Mouse (Mus musculus) gastrocnemius, postnatal 36 days (tissue): Measurements from ENCODE around the gene Exosc2. TPM values are rescaled to one million over a fixed set of nuclear protein-coding genes. Genes with fewer than 3 reads are reported as not detected.

ENCODE experiments used
- DNase-seq, 2 experiments: peaks; one replicate each; pipeline ENCODE4 v3.0.0; 2022
- intact Hi-C: fragments of 180-260 bp; cut with DNase I; formaldehyde crosslinking; loops from one replicate; pipeline ENCODE4 v1.15.1; 2025
- long read RNA-seq, 2 experiments: library from polyadenylated mRNA; stranded (forward); transcript quantifications; one replicate each; pipeline ENCODE4 v2.0.0; 2021
- total RNA-seq, 2 experiments: library from RNA; stranded (reverse); gene quantifications; 2 replicates each; pipeline ENCODE4 v1.2.3; 2021

Gene Exosc2
- total RNA-seq: 1 to 10 TPM; 6.1 to 7.5 TPM
- long read RNA-seq, experiment 1, partial matches to known transcripts: 0 of 10 reads
- long read RNA-seq, experiment 1, other reads (novel, unspliced or antisense): 6 of 10 reads
- long read RNA-seq, experiment 2, transcript Exosc2-201 (9 exons, 1,686 nt): major isoform, 8 of 13 reads
- long read RNA-seq, experiment 2, partial matches to known transcripts: 0 of 13 reads
- long read RNA-seq, experiment 2, other reads (novel, unspliced or antisense): 5 of 13 reads

GRCm38 (mm10) chr2:31670551-31671035 is at the start of gene Exosc2:
Gene Exosc2 (plus strand): TSS chr2:31670715.
- DNase-seq: peak; percentile 84 to 86
- intact Hi-C loops: no loop called here

GRCm38 (mm10) chr2:31633531-31633930 is 37.0 kb upstream of the Exosc2 start:
- DNase-seq: no peak
- intact Hi-C loops: no loop called here

DNA sequence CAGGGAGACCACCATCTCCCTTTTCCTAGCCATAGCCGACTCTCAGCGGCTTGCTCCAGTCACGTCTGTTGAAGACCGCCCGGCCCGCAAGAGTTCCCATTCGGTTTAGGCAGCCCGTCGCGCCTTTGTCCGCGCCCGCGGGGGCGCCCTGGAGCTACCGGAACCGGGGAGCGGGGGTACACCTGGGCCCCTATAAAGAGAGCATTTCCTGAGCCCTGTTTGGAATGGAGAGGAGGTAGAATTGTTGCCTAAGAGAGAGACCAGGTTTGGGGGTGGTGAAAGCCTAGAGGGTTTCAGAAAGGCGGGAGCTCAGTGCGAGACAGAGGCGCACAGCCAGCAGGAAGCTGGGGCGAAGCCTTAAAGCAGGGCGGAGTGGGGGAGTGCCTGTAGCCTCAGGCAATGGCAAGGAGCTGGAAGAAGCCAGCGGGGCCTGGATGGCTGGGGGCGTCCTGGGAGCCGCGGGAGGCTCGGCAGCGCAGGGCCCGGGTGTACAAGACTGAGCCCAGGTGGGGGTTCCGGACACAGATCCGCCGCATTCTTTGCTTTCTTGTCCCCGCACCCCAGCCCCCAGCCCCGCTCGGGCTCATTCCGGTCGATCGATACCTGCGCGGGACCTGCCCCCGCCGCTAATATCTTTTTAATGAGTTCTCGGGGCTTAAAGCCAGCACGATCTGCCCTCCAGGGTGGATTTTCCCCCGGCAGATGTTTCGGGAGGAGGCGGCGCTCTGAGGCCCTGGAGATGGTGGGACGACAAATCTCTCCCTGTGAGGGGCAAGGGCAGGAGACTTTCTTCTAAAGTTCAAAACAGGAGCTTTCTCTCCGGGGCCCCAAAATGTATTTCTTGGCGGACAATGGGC is 35.0 kb upstream of the Exosc2 start:
- intact Hi-C loops: loop anchor here (1.0 kb wide), 1 partner anchor 45 kb away; no protein-coding TSS in a partner anchor
- DNase-seq: no peak

DNA sequence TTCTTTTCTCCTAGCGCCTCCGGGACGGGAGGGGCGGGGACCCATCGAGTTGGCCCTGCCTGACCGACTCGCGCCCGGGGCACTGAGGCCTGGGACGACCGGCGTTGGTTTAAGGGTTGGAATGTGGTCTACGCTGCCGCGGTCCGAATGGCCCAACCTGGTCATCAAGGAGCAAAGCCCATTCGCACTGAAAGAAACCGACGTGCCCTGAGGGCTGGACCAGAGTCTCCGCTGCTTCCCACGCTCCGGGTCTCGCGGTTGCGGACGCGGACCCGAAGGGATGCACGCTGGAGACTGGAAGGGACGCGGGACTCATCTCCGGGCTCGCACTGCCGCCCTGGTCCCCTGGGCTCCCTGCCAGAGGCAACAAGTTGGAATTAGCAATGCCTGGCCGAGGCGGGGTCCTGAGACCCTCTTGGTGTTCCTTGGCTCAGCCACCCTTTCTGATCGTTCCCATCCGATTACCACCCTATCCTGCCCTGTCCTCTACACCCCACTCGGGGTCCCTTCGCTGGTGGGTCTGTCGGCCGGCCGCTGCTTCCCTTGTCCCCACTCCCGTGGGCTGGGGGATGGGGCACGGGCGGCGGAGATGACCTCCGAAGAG is 34.3 kb upstream of the Exosc2 start:
- DNase-seq: no peak
- intact Hi-C loops: loop anchor here (1.0 kb wide), 1 partner anchor 44 kb away; no protein-coding TSS in a partner anchor

GRCm38 (mm10) chr2:31636742-31637141 is 33.8 kb upstream of the Exosc2 start:
- DNase-seq: no peak
- intact Hi-C loops: loop anchor here (1.0 kb wide), 1 partner anchor 44 kb away; no protein-coding TSS in a partner anchor

DNA sequence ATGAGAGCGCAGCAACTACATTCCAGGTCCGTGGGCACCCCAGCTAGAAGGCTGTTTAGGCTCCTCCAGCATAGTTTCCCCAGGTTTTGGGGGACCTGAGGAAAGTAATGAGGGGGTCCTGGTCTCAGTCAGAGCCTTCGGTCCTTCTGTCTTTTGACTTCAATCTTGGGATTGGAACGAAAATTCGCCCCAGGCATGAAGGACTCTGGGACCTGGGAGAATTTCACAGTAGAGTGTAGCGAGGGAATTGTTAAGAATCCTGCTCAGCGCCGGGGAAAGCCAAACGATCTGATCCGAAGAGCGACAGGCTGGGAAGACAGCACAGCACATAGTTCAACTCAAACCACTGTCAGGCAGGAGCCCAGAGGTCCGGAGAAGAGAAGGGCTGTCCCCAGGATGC is 33.2 kb upstream of the Exosc2 start:
- no peak for DNase-seq
- intact Hi-C loops: no loop called here

DNA sequence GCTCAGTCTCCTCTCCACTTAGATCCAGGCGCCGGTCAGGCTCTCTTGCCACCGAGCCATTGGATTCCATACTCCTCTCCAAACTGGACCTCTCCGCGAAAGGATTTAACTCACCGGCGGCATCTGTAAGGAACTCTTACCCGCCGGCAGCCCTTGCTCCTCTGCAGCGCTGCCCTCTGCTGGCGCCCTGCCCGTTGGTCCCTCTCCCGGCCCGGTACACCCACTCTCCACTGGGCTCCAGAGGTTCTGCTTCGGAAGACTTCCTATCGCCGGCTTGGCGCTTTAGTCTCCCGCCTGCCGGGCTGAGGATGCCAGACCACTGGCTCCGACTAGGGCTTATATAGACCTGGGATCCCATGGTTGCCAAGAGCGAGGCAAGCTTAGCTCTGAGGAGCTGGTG is 32.7 kb upstream of the Exosc2 start:
- intact Hi-C loops: no loop called here
- no peak for DNase-seq

- DNase-seq: no peak
- intact Hi-C loops: no loop called here
These were observed 31.7 kb upstream of the Exosc2 start for GRCm38 (mm10) chr2:31638581-31639465.

DNA sequence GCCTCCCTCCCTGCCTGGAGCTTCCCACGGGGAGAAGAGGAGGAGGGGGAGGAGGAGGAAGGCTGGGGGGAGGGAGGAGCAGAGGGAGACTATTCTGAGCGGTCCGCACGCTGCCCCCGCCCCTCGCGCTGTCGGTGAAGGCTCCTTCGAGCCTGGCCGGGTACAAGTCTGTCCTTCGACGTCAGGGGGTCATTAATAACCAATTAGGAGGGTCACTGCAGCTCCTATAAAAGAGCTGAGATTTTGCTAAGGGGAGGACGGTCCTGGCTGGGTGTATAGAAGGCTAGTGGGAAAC is 31.1 kb upstream of the Exosc2 start:
- intact Hi-C loops: no loop called here
- no peak for DNase-seq

DNA sequence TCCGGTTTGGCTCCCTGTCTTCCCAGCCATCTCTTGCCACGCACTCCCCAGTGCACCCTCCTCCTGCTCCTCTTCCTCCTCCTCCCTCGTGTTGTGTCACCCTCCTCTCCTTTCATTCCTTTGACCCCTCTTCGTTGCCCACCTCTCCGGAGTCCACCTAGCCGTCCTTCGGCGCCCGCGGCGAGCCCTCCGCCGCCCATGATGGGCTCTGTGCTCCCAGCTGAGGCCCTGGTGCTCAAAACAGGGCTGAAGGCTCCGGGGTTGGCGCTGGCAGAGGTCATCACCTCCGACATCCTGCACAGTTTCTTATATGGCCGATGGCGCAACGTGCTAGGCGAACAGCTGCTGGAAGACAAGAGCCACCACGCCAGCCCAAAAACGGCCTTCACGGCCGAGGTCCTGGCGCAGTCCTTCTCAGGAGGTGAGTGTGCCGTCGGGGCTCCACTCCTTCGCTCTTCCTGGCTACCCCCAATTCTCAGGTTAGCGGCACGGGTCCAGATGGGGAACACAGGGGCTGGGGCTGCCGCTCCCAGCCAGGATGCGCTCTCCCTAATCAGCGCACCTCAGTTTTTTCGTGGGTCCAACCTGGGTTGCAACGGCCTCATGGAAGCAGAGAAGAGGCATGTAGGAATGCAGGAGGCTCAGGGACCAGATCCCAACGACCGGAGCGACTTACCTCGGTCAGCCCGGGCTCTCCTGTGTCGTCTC is 30.5 kb upstream of the Exosc2 start, which contains the start of gene Prdm12:
Gene Prdm12, plus strand, starts transcription at position 137 of the 708 bp plus-strand sequence.
- DNase-seq: no peak
- intact Hi-C loops: no loop called here

GRCm38 (mm10) chr2:31640609-31641507 is 29.7 kb upstream of the Exosc2 start:
- intact Hi-C loops: no loop called here
- DNase-seq: no peak

DNA sequence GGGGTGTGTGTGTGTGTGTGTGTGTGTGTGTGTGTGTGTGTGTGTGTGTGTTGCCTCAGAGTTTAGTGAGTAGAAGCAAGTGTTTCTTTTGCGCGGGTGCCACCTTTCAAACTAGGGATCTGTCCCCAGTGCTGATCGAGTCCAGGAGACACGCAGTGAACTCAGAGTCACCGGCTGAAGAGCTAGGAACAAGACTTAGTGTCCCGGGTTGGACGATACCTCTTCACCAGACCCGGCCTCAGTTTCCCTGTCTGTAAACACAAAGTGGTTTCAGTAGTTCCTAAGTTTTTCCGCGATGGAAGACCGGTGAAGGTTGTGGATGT is 29.0 kb upstream of the Exosc2 start:
- intact Hi-C loops: no loop called here
- no peak for DNase-seq

GRCm38 (mm10) chr2:31641929-31642328 is 28.6 kb upstream of the Exosc2 start:
- intact Hi-C loops: no loop called here
- DNase-seq: no peak

DNA sequence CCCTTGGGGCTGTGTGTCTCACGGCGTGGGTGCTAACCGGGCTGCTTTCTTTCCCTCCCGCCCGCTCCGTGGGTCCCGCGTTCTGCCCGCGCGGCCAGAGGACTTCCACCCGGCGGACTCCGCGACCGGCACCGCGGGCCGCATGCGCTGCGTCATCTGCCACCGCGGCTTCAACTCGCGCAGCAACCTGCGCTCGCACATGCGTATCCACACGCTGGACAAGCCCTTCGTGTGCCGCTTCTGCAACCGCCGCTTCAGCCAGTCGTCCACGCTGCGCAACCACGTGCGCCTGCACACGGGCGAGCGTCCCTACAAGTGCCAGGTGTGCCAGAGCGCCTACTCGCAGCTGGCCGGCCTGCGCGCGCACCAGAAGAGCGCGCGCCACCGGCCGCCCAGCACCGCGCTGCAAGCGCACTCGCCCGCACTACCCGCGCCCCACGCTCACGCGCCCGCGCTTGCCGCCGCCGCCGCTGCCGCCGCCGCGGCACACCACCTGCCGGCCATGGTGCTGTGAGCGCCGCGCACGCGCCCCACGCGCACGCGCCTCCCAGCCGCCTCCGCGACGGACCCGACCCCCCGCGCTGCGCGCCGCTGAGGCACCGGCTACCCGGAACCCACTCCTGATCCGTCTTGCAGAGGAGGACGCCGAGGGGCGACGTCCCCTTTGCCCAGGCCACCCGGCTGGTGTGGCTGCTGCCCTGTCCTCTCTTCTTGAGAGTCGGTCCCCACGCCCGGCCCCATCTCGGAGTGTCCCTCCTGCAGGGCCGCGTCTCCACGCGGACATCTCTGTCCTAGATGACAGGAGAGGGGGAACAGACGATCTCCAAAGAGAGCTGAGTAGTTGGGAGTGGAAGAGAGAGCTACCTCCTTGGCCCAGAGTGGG is 16.3 kb upstream of the Exosc2 start:
- intact Hi-C loops: no loop called here
- no peak for DNase-seq

DNA sequence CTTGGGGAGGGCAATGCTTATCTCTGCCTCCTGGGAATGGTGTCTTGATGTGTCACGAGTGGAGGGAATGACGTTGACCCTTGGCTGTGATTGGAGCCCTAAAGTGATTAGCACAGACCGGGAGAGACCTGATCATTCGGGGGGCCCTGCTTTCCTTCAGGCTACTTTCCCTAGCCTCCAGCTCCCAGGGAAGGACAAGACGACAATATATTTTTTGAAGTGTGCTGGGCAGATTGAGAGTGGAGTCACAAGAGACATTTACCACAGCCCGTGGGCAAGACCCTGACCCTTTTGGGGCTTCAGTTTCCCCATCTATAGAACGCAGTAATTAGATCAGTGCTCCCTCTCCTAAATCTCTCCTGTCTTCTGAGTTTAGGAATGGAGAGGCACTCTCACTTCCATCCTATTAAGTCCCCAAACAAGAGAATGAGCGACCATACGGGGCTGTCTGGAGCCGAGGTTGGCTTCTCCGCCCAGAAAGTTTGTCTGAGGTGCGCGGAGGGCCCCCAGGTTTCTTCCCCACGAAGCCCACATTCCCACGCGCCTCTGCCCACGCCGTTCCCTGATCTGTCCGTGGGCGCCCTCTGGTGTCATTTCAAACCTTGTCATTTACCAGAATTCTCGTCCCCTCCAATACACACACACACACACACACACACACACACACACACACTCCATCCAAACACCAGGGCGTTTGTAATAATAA is 15.5 kb upstream of the Exosc2 start:
- intact Hi-C loops: no loop called here
- no peak for DNase-seq

DNA sequence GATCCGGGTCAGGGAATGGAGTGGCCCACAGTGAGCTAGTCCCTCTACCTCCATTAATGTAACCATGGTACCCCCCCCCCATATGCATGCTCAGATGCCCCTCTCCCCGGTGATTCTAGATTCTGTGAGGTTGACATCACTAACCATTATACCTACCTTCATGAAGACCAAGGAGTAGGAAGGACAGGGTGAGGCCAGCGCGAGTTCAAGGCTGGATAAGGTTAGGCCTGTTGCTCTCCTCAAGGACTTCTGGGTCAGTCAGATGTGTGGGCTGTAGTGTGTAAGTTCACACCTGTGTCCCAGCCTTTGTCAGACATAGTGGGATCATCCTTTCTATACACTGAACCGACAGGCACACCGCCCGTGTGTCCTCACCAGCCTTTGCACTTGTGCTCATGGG is 14.1 kb upstream of the Exosc2 start:
- no peak for DNase-seq

More for the DNA sequence above, 14.1 kb upstream of the Exosc2 start:
- intact Hi-C loops: loop anchor here (1.0 kb wide), 1 partner anchor 173 kb away; no protein-coding TSS in a partner anchor
